In genomic region chr11:115746762-115747161, GRCm38 (mm10) we compare ENCODE assay signal across 8 mouse cellular contexts. TPM values are rescaled to one million over a fixed set of nuclear protein-coding genes. Genes with fewer than 3 reads are reported as not detected.
DNase-seq lines count a peak whose midpoint lies in the region; ATAC-seq and TF ChIP-seq lines count a peak whose summit lies in the region.
"Had no signal": no experiment of that assay in that cellular context is flagged by ENCODE, and none has a peak within 500 bp of the region (broad histone marks: within the 10 kb centered on the region; RNA-seq: fewer than 3 reads in every experiment).

No protein-coding gene starts in this region.

- 45% methylated on average over 8 of the region's 8 CpGs for WGBS in kidney, embryonic 14.5 days
- WGBS in hindbrain, embryonic 12.5 days = 50% methylated on average over 8 of the region's 8 CpGs
- 47% methylated on average over 8 of the region's 8 CpGs for WGBS in midbrain, embryonic 16.5 days

- H3K4me2 ChIP-seq in kidney, embryonic 14.5 days (replicated peaks; ENCODE audit: low read depth, low read length) = no peak overlapping the region
- peak overlapping the region; percentile 39 for H3K4me2 ChIP-seq in hindbrain, embryonic 12.5 days (replicated peaks)
- peak overlapping the region; percentile 38 for H3K4me2 ChIP-seq in midbrain, embryonic 16.5 days (ENCODE audit: low read length)

- DNase-seq in kidney, adult 9 months = peak; percentile 54
- DNase-seq in G1E (ENCODE audit: low spot score) = no peak
- DNase-seq in frontal cortex, adult 2 months (ENCODE audit: extremely low spot score in 1 of 2, low spot score in 1 of 2) = no peak
- DNase-seq in cerebellum, adult 9-11 months = no peak

- no peak overlapping the region for H3K27ac ChIP-seq in kidney, embryonic 14.5 days (ENCODE audit: low read depth, low read length)
- H3K27ac ChIP-seq in hindbrain, embryonic 12.5 days = no peak overlapping the region
- H3K27ac ChIP-seq in midbrain, embryonic 16.5 days (ENCODE audit: low read length) = no peak overlapping the region

- TF ChIP-seq CTCF in G1E (IDR thresholded peaks at IDR 0.05; ENCODE audit: low read depth, low read length) = no peak

- H3K9me3 ChIP-seq in kidney, embryonic 14.5 days (ENCODE audit: control insufficient read depth, low read length) = no peaks in the 10 kb centered on the region
- H3K9me3 ChIP-seq in G1E (replicated peaks) = no peaks in the 10 kb centered on the region
- no peaks in the 10 kb centered on the region for H3K9me3 ChIP-seq in hindbrain, embryonic 12.5 days (replicated peaks)
- no peaks in the 10 kb centered on the region for H3K9me3 ChIP-seq in midbrain, embryonic 16.5 days (replicated peaks; ENCODE audit: control insufficient read depth, low read length, poor library complexity, severe bottlenecking)

- H3K36me3 ChIP-seq in kidney, embryonic 14.5 days (ENCODE audit: control insufficient read depth, insufficient read depth, low read length) = no peaks in the 10 kb centered on the region
- H3K36me3 ChIP-seq in G1E (replicated peaks) = no peaks in the 10 kb centered on the region
- no peaks in the 10 kb centered on the region for H3K36me3 ChIP-seq in hindbrain, embryonic 12.5 days
- H3K36me3 ChIP-seq in midbrain, embryonic 16.5 days (ENCODE audit: control insufficient read depth, insufficient read depth, low read length) = no peaks in the 10 kb centered on the region

- no peak overlapping the region for H3K4me3 ChIP-seq in kidney, embryonic 14.5 days (ENCODE audit: low read length)
- no peak overlapping the region for H3K4me3 ChIP-seq in G1E (ENCODE audit: low read depth, low read length)
- no peak overlapping the region for H3K4me3 ChIP-seq in hindbrain, embryonic 12.5 days
- peak overlapping the region; percentile 21; the same call in 1 of the 2 replicates for H3K4me3 ChIP-seq in midbrain, embryonic 16.5 days (ENCODE audit: low read depth, low read length)
- H3K4me3 ChIP-seq: megakaryocyte, embryonic 14.5 days had no signal

- no peak for ATAC-seq in kidney, embryonic 14.5 days (ENCODE audit: low FRiP score, low TSS enrichment)
- peak; percentile 34; the same call in 1 of the 2 replicates for ATAC-seq in G1E (ENCODE audit: extremely low read depth, insufficient number of reproducible peaks, low FRiP score, poor library complexity, severe bottlenecking)
- no peak for ATAC-seq in hindbrain, embryonic 12.5 days (ENCODE audit: low FRiP score)
- ATAC-seq in midbrain, embryonic 16.5 days = no peak

- 0 out of 2 replicates have a peak, but pooled peaks cover 2% of the 10 kb centered on the region for H3K4me1 ChIP-seq in kidney, embryonic 14.5 days (ENCODE audit: control insufficient read depth, insufficient read depth, low read length)
- peaks cover 14% of the 10 kb centered on the region for H3K4me1 ChIP-seq in G1E (ENCODE audit: insufficient read depth, low read depth, low read length)
- peaks cover 9% of the 10 kb centered on the region; the same call in 1 of the 2 replicates for H3K4me1 ChIP-seq in hindbrain, embryonic 12.5 days
- H3K4me1 ChIP-seq in midbrain, embryonic 16.5 days (ENCODE audit: control insufficient read depth, insufficient read depth, low read length) = peaks cover 2% of the 10 kb centered on the region; the same call in 1 of the 2 replicates

- no peak overlapping the region for H3K9ac ChIP-seq in kidney, embryonic 14.5 days (ENCODE audit: low read depth, low read length)
- H3K9ac ChIP-seq in hindbrain, embryonic 12.5 days = no peak overlapping the region
- H3K9ac ChIP-seq in midbrain, embryonic 16.5 days (ENCODE audit: low read depth, low read length) = no peak overlapping the region; the same call in 1 of the 2 replicates

- no peaks in the 10 kb centered on the region for H3K27me3 ChIP-seq in kidney, embryonic 14.5 days (ENCODE audit: control insufficient read depth, insufficient read depth, low read length)
- H3K27me3 ChIP-seq in G1E (ENCODE audit: insufficient read depth, low read length) = peaks cover 49% of the 10 kb centered on the region
- H3K27me3 ChIP-seq in hindbrain, embryonic 12.5 days = no peaks in the 10 kb centered on the region
- H3K27me3 ChIP-seq in midbrain, embryonic 16.5 days (ENCODE audit: control insufficient read depth, insufficient read depth, low read depth, low read length) = no peaks in the 10 kb centered on the region

RNA-seq across cellular contexts. Expression of gene Tmem94, which starts 18.5 kb away (rescaled TPM):
- polyA plus RNA-seq in kidney, embryonic 14.5 days (2014; fragmentation: Nextera tagmentation; extraction: Ambion mirVana) = 12.4 and 19.9 TPM in 2 replicates
- total RNA-seq in G1E (2014; fragmentation: Nextera tagmentation) (35.9 and 67.9 TPM in 2 replicates), G1E (2017) (8.2 and 18.1 TPM in 2 replicates)
- polyA plus RNA-seq in G1E (2012) = 53.1 and 54.9 TPM in 2 replicates
- polyA plus RNA-seq in hindbrain, embryonic 12.5 days (2016; fragmentation: Nextera tagmentation; extraction: Ambion mirVana) = 41.6 and 42.1 TPM in 2 replicates
- 25.1 and 25.6 TPM in 2 replicates for polyA plus RNA-seq in midbrain, embryonic 16.5 days (2015; fragmentation: Nextera tagmentation; extraction: Ambion mirVana)
- 49.7 and 57.3 TPM in 2 replicates for polyA plus RNA-seq in frontal cortex, adult 2 months (2012; rRNA removed)

RNA-seq across cellular contexts. Expression of gene Grb2, which starts 38.4 kb away (rescaled TPM):
- polyA plus RNA-seq in kidney, embryonic 14.5 days (2014; fragmentation: Nextera tagmentation; extraction: Ambion mirVana) = 47.7 and 53.0 TPM in 2 replicates
- total RNA-seq in G1E (2014; fragmentation: Nextera tagmentation) (224 and 234 TPM in 2 replicates), G1E (2017) (58.3 and 119 TPM in 2 replicates)
- 209 and 240 TPM in 2 replicates for polyA plus RNA-seq in G1E (2012)
- polyA plus RNA-seq in hindbrain, embryonic 12.5 days (2016; fragmentation: Nextera tagmentation; extraction: Ambion mirVana) = 151 and 164 TPM in 2 replicates
- 177 and 196 TPM in 2 replicates for polyA plus RNA-seq in midbrain, embryonic 16.5 days (2015; fragmentation: Nextera tagmentation; extraction: Ambion mirVana)
- 194 and 200 TPM in 2 replicates for polyA plus RNA-seq in frontal cortex, adult 2 months (2012; rRNA removed)
